Mouse (Mus musculus) kidney, adult 11 months (tissue): ENCODE measurements at regions not wholly inside any gene's neighbourhood (a gene's known extent, or its start where the extent isn't known, plus 50 kb on each side); places are given as distances from the start of the nearest gene placed in this dataset.

Experiments used
- DNase-seq: peaks from one replicate; pipeline ENCODE4 v3.0.0; 2022

GRCm38 (mm10) chr4:62912891-62913290, 52.5 kb upstream of the Zfp618 start:
- no peak for DNase-seq
